Mouse (Mus musculus): ENCODE data around the gene Usp10.

DNA sequence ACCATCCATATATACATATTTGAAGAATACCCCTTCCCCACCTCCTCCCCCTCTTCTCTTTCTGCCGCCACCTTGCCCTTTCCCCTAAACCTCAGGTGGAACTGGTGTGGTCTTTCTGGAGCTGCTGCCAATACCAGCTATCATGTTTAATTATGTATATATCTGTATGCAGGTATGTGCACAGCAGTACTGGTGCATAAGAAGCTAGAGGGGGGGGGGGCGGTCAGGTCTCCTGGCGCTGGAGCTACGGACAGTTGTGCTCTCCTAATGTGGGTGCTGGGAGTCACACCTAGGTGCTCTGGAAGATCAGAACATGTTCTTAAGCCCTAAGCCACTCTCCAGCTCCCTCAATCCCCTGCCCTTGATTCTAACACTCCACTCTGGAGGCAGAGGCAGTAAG, 13.1 kb upstream of the Usp10 start:
- TF ChIP-seq ZNF384 (IDR thresholded peaks at IDR 0.05; ENCODE audit: low read depth, low read length) (no peak), MEF2A (IDR thresholded peaks at IDR 0.05; ENCODE audit: extremely low read depth, insufficient replicate concordance, low read depth, low read length, poor library complexity, severe bottlenecking) (no peak), POLR2A (IDR thresholded peaks at IDR 0.05; ENCODE audit: control insufficient read depth in 1 of 2, insufficient read depth in 1 of 2, low read depth in 1 of 2, low read length in 2 of 2, poor library complexity in 1 of 2) (no peak), MAFK (IDR thresholded peaks at IDR 0.05; ENCODE audit: borderline replicate concordance, low read depth, low read length) (no peak)
